Mouse (Mus musculus): ENCODE measurements at regions not wholly inside any gene's neighbourhood (a gene's known extent, or its start where the extent isn't known, plus 50 kb on each side); places are given as distances from the start of the nearest gene placed in this dataset.
"Not testable (repeated sequence)": the region's sequence is repeated elsewhere in the genome, so short reads cannot be mapped to it uniquely, and the experiment has no call there.

DNA sequence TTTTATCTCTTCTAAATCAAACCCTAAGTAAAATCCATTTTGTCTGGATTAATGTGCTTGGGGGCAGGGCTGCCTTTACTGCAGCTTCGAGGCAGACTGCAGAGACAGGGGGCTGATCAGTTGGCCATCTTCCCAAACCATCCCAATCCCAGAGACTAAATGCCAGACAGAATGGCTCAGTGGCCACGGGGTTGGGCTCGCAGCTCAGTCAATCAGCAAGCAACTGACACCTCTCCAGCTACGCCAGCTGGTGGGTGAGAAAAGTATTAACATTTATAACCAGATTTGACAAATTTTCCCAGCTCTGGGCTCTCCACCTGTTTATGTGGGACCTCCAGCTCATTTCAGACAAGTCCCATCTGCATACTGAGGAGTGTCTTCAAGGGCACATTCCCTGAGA, 220.7 kb downstream of the Fam76b start:
- ATAC-seq (replicated peaks; ENCODE audit: poor library complexity, severe bottlenecking) = no peak

DNA sequence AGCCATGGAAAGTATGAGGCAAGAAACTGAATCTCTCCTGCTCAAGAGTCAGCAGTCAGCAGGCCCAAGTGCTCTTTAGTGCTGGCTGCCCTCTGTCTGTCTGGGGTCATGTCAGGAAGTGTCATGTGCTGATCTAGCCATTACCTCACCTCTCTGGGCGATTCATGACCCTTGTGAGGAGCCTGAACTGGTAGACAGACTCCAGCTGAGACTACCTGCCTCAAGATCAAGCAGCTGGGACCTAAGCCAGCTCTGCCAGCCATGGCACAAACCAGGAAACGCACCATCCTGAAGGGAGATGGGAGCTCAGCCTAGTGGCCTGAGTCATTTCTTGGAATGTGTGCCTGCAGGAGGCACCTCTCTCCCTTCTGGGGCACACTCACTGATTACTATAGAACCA, 221.2 kb upstream of the Sesn3 start:
- ATAC-seq (replicated peaks; ENCODE audit: poor library complexity, severe bottlenecking) = no peak; the same call in 1 of the 2 replicates

DNA sequence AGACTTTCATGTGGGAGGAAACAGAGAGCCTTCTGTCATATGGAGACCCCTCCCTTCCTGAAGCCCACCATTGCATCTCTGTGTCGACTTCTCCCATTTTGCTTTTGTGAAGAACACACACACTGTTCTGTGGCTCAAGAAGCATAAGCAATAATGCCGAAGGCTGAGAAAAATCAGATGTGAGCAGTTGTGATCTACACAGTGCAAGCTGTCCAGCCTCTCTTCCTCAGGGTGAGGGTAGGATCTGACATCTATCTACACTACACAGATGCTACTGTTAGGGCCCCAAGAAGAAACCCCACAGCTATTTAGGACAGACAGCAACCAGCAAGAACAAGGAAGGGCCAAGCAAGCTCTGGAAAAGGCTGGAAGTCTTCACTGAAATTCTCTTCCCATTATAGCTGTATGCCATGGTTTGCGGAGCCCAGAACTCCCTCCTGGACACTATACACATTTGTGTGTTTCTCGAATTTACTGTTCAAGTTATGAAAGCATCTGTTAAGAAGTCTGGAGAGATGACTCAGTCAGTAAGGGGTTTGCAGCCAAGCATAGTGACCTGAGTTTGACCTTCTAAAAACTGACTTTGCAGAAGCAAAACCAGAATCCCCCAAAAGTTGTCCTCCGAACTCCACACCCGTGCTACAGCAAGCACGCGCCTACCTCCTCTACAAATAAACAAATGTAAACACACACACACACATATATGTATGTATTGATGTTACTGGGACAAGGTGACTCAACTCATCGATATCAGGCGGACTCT, 218.3 kb upstream of the Sesn3 start:
- no peak for ATAC-seq (replicated peaks; ENCODE audit: poor library complexity, severe bottlenecking)

DNA sequence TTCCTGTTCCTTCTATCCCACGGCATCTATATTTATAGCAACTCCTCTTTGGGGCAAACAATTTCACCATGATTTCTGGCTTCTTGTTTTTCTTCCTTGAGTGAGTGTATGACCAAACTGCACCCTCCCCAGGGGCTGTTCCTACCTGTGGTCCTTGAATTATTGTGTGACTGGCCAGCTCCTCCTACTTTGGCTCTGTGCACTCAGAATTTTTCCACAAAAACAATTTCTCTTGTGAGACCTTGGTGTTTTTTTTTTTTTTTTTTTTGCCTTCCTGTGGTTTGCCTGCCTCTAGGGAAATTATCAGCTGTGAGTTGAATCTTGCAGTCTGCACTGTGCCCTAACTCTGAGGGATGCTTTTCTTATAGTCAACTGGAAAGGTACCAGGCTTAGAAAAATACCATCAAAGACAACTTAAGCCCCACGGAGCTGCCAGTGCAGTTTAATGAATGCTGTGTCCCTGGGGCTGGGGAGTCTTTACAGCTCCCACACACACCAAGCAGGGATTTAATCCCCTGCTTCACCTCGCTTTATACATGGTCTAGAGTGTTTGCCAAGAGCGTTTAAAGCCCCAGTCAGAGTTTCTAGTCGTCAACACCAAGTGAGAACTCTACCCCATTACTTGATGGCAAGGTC, 216.2 kb upstream of the Sesn3 start:
- ATAC-seq (replicated peaks; ENCODE audit: poor library complexity, severe bottlenecking) = no peak

DNA sequence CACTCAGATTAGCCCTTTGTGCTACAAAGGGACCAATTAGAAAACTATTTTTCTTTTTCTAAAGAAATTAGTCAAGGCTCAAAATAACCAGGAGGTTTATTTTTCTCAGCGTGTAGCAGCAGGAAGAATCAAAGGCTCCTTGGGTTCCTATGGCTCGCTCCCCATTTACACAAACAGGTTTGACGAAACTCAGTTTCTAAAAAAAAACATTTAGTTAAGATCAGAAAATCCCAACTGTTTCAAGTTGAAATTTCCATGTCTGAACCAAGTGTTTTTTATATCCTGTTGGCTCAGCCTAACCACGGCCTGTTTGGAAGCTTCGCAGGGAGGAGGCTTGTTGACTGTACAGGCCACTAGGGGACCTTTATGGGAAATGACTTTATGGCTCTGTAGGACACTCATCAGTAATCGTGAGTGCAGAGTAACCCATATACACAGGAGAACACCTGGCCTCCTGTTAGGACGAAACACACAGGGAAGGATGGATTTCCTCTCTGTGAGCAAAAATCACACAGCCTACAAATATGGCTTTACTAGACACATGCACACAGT, 215.6 kb upstream of the Sesn3 start:
- ATAC-seq (replicated peaks; ENCODE audit: poor library complexity, severe bottlenecking) = no peak

DNA sequence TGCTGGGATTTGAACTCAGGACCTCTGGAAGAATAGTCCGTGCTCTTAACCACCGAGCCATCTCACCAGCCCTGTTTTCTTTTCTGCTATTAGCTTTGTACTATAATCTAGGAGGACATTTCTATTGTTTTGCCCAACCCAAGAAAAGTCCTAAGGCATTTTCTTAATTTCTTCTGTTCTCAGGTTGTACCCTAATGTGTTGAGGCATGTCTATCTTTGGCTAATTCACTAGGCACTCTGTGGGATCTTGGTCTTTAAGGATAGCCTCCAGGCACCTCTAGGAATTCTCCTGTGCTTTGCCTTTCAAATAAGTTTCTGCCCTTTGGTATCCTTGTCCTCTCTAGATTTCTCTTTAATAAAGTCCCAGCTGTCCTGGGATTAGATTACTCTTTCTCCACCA, 214.6 kb upstream of the Sesn3 start:
- ATAC-seq (replicated peaks; ENCODE audit: poor library complexity, severe bottlenecking) = no peak

DNA sequence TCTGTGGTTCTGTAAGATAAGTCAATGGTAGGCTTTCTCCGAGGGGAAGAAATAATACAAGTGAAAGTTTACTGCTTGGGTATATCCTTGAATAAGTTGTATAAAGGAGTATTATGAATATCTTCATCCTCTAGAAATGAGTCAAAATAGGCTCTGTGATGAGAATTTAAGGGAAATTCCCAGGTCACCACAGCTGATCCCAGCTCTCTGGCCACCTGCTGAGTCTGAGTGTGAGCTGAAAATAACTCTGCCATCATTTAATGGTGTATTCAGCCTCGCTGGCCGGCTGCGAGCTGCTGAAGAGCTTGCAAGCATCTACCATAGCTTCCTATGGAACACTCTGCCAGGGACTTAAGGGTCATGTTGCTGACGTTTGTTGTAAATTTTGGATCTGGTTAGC, 213.5 kb upstream of the Sesn3 start:
- no peak for ATAC-seq (replicated peaks; ENCODE audit: poor library complexity, severe bottlenecking)

DNA sequence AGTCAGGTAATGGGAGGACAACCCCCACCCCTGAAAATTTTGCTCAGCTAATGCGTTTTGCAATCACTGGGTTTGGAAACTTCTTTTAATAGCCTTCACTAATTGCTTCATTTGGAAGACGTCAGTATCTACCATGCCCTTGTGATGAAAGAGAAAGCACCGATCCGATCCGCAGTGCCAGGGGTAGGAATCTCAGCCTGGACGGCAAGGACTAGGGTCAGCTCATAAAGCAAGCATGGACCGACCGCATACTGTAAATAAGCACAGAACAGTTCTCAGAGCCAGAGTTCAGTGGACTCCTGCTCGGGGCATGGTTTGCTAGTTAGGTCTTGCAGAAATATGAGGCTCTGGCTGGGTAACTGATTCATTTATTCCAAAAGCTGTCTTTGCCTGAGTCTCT, 213.0 kb upstream of the Sesn3 start:
- peak; percentile 92 for ATAC-seq (replicated peaks; ENCODE audit: poor library complexity, severe bottlenecking)

DNA sequence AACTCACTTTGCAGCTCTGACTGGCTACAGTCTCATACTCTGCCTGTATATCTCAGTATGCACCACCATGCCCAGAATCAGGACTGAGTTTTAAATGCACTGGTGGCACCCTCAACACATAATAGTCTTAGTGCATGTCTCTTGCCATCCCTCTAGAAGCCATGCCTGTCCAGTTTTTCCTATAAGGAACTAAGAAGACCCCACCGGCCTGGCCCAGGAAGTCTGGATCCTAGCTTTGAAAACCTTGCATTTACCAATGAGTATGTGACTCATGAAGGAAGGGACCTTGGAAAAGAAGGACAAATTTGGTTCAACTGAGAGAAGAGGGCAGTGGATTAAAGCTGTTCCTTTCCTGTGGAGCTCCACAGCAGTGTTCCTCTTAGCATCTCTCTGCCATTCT, 212.2 kb upstream of the Sesn3 start:
- no peak for ATAC-seq (replicated peaks; ENCODE audit: poor library complexity, severe bottlenecking)

DNA sequence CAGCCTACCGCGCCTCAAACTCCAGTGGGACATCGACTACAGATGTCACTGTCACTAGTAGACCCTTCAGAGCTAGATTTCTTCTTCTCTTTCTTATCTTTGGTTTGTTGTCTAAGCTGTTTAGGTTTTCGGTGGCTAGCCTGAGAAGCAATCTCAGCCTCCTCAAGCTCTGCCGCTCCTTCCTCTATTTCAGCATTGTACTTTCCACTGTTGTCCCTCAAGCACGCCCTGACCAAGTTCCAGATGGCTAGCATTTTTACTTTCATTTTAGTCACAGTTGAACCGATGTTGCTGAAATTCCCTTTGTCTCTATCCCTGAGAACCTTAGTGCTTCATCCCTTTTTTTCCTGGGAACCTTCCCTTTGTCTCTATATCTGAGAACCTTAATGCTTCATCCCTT, 208.1 kb upstream of the Sesn3 start:
- not testable (repeated sequence) for ATAC-seq (replicated peaks; ENCODE audit: poor library complexity, severe bottlenecking)

DNA sequence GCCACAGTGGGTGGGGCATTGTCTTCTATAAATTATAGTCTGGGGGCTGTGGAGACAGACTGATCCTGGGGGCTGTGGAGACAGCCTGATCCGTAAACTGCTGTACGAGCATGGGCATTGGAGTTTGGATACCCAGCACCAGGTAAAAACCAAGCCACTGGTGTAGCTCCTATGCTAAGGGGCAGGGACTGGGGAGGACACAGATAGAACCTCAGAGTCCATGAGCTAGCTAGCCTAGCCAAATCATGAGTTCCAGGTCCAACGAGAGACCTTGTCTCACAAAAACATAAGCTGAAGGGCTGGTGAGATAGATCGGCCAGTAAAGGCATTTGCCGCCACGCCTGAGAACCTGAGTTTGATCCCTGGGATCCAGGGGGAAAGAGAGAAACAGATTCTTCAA, 205.8 kb upstream of the Sesn3 start:
- no peak for ATAC-seq (replicated peaks; ENCODE audit: poor library complexity, severe bottlenecking)

DNA sequence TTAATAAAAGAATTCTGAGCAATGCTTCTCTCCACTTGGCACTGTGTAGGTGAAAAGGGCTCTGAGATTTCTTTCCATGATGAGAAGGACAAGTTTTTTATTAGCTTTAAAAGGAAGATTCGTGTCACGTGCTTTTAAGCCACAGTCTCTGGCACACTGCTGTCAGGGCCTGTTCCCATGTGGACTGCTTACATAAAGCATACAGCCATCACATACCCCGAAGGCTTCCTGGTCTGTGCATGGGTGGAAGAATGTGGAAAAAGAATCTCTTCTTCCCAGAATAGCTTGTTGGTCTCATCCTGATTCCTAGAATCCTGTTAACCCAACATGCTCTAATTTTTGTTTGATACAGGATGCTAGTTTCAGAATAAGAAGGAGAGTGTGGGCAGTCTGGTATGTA, 205.1 kb upstream of the Sesn3 start:
- ATAC-seq (replicated peaks; ENCODE audit: poor library complexity, severe bottlenecking) = no peak

DNA sequence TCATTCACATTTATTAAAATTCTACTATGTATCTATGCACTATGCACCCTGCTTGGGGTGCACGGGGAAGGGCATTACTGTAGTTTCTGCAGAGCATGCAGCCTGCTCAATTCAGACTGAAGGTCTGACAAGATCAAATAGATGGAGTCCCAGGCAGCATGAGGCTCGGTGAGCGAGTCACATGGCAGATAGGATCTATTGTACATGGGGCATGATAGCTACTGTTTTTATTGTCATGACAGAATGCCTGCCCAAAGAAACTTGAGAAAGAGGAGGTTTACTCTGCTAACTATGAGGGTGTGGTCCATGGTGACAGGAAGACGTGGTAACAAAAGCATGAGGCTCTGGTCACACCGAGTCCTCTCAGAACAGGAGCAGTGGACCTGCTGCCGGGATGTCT, 203.1 kb upstream of the Sesn3 start:
- ATAC-seq (replicated peaks; ENCODE audit: poor library complexity, severe bottlenecking) = no peak

DNA sequence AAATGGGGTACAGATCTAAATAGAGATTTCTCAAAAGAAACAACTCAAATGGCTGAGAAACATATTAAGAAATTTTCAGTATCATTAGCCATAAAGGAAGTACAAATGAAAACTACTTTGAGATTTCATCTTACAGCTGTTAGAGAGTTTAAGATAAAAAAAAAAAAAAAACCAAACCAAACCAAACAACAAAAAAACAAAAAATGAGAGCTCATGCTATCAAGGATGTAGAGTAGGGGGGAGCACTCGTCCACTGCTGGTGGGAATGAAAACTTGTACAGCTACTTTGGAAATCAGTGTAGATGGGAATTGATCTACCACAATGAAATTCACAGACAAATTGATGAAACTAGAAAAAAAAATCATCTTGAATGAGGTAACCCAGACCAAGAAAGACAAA, 201.9 kb upstream of the Sesn3 start:
- no peak for ATAC-seq (replicated peaks; ENCODE audit: poor library complexity, severe bottlenecking)

DNA sequence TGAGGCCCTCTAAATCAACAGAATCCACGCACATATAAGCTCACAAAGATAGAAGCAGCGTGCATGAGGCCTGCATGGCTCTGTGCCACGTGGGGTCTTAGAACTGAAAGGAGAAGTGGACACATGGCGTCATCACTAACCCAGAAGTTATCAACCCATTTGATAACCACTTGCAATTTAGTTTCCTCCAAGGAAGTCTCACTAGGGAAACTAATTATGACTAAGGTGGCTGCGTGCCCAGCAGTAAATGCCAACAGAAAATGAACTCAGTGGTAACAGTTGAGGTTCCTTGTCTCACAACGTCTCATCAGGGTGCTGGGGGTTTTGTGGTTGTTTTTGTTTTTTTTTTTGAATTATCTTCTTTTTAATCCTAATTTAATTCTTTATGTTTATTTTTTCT, 200.6 kb upstream of the Sesn3 start:
- peak; percentile 98 for ATAC-seq (replicated peaks; ENCODE audit: poor library complexity, severe bottlenecking)

DNA sequence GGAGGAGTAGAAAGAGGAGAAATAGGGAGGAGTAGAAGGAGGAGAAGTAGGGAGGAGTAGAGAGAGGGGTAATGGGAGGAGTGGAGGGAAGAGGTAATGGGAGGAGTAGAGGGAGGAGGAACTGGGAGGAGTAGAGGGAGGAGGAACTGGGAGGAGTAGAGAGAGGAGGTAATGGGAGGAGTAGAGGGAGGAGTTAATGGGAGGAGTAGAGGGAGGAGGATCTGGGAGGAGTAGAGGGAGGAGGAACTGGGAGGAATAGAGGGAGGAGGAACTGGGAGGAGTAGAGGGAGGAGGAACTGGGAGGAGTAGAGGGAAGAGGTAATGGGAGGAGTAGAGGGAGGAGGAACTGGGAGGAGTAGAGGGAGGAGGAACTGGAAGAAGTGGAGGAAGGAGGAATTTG, 200.0 kb upstream of the Sesn3 start:
- ATAC-seq (replicated peaks; ENCODE audit: poor library complexity, severe bottlenecking) = peak; percentile 16; the same call in 1 of the 2 replicates

DNA sequence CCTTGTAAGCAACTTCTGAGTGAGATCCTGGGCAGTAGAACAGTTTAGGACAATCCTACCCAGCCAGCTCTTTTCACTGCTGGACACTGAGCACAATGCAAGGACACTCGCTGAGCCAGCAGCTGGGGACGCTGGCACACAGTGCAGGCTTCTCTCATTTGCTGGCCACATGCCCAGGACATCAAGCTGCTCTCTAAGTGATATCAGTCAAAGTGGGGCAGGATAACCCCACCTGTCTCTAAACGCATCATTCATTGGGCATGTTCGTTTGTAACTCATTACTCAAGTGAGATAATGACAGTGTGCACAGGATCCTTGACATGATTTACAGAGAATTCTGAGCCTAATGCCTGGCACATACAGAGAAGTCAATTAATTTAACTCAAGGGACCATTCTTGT, 199.4 kb upstream of the Sesn3 start:
- ATAC-seq (replicated peaks; ENCODE audit: poor library complexity, severe bottlenecking) = no peak

DNA sequence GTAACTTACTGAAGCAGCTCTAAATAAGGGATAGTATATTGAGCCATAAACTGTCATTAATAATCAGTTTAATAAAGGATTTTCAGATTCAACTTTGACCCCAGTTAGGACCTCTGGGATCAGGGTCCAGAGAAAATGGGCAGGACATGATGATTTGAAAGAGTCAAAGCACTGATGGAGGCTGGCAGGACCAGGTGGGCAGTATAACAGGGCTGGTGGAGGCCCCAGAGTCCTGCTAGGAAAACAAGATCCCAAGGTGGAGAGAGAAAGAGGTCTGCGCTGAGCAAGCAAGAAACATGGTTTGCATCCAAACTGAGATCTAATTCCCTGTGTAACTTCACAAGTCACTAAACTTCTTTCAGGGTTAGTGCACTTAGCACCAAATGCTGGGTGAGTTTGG, 199.0 kb upstream of the Sesn3 start:
- no peak for ATAC-seq (replicated peaks; ENCODE audit: poor library complexity, severe bottlenecking)

DNA sequence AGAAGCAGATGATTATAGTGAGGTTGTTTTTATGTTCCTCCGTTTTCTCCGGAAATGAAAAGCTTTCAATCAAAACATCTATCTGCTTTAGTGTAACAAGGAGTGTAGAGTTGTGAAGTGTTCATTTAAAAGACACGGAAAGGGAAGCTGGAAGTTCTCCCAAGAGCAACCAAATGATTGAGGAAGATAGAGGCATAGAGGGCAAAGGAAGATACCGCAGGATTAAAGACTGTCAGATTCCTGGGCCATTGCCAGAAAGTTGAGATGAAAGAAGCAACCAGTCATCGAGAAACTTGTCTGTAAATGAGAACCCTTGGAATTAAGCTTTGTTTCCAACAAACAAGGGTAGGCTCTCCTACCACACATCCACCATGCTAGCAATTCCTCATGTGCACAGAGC, 198.1 kb upstream of the Sesn3 start:
- no peak for ATAC-seq (replicated peaks; ENCODE audit: poor library complexity, severe bottlenecking)

DNA sequence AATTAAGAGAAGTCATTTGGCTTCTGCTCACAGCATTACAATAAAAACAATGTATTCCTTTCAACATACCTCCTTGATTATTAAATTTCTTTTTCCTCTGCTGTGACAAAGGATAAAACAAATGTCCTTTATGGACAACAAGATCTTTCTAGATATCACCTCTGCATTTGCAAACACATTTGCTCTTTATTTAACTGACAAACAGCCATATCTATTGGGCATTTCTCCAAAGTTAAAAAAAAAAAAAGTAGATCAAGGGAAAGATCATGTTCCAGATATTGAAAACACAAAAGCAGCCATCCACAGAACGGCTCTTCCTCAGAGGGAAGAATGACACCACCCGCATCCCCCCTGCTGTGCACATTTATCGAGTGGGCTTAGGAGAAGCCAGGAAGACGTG, 193.7 kb upstream of the Sesn3 start:
- no peak for ATAC-seq (replicated peaks; ENCODE audit: poor library complexity, severe bottlenecking)

DNA sequence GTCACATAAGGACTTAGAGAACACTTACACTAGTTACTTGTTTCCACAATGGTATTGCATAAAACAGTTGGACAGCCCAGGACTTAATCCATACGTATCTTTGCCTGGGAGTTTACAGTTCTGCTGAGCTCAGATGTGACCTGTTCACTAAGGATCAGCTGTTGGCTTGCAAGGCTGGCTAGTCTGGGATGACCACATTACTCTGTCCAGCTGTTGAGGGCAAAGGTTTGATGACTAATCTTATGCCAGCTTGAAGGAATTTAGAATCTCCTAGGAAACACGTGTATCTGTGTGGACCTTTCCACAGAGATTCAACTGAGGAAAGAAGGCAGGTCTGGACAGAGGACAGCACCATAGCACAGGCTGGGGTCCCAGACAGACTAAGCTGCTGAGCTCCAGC, 188.7 kb upstream of the Sesn3 start:
- ATAC-seq (replicated peaks; ENCODE audit: poor library complexity, severe bottlenecking) = no peak; the same call in 1 of the 2 replicates

DNA sequence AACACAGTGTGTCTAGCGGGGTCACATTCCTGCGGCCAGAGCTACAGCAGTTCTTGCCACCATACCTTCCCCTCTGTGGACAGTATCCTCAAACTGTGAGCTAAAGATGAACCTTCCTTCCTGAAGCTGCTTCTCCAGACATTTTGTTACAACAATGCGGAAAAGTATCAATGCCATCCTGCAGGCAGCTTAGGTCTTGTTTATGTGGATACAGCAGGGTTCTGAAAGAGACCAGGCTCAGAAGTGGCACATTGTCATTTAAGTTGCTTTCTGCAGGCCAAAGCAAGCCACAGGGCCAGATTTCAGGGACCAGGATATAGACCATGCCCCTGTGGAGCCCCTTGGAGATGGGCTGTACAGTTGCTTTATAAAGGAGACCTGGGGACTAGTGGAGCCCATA, 188.3 kb upstream of the Sesn3 start:
- ATAC-seq (replicated peaks; ENCODE audit: poor library complexity, severe bottlenecking) = no peak

Data from granulocyte monocyte progenitor cell, adult 5-6 weeks (primary cell).